Mouse (Mus musculus) mouse trophoblast stem cell (cell line): Measurements from ENCODE around the gene Asna1.

Experiments
- in situ Hi-C, 2 experiments: fragments of 300-500 bp; cut with MseI, MboI; formaldehyde crosslinking; loops; 2 replicates in 1 of 2; 3 replicates in 1 of 2; pipeline ENCODE4 v1.15.1; 2025

Gene Asna1

GRCm38 (mm10) chr8:84990349-84990748 lies 34.7 kb downstream of the Asna1 start, which contains the start of gene Hook2:
Gene Hook2, plus strand, starts transcription at chr8:84990603.
- in situ Hi-C loops, result no loop called here

- in situ Hi-C loops, result no loop called here
These were observed 35.3 kb downstream of the Asna1 start for GRCm38 (mm10) chr8:84989810-84990209.

GRCm38 (mm10) chr8:84989311-84989731 lies 35.8 kb downstream of the Asna1 start:
- in situ Hi-C loops, result no loop called here

- in situ Hi-C loops, result no loop called here
These were observed 37.2 kb downstream of the Asna1 start for GRCm38 (mm10) chr8:84987903-84988302.

- in situ Hi-C loops, result no loop called here
These were observed 37.7 kb downstream of the Asna1 start for GRCm38 (mm10) chr8:84987388-84987787.

GRCm38 (mm10) chr8:84986379-84986945 lies 38.6 kb downstream of the Asna1 start:
- in situ Hi-C loops, result no loop called here

GRCm38 (mm10) chr8:84985684-84986378 lies 39.2 kb downstream of the Asna1 start:
- in situ Hi-C loops, result no loop called here

- in situ Hi-C loops, result no loop called here
These were observed 39.9 kb downstream of the Asna1 start for GRCm38 (mm10) chr8:84985049-84985683.

- in situ Hi-C loops, result no loop called here
These were observed 40.6 kb downstream of the Asna1 start for GRCm38 (mm10) chr8:84984294-84985048.

- in situ Hi-C loops, result no loop called here
These were observed 42.5 kb downstream of the Asna1 start for GRCm38 (mm10) chr8:84982499-84983011.

- in situ Hi-C loops, result no loop called here
These were observed 43.2 kb downstream of the Asna1 start for GRCm38 (mm10) chr8:84981644-84982498.

GRCm38 (mm10) chr8:84980622-84981358 lies 44.3 kb downstream of the Asna1 start:
- in situ Hi-C loops, result no loop called here

GRCm38 (mm10) chr8:84979599-84980421 lies 45.3 kb downstream of the Asna1 start:
- in situ Hi-C loops, result no loop called here

GRCm38 (mm10) chr8:84978248-84978940 lies 46.7 kb downstream of the Asna1 start, which contains the start of gene Junb:
Gene Junb, minus strand, starts transcription at chr8:84978718.
- in situ Hi-C loops, result no loop called here

GRCm38 (mm10) chr8:84977435-84978247 lies 47.4 kb downstream of the Asna1 start:
- in situ Hi-C loops, result no loop called here

- in situ Hi-C loops, result no loop called here
These were observed 48.2 kb downstream of the Asna1 start for GRCm38 (mm10) chr8:84976763-84977434.

GRCm38 (mm10) chr8:84976031-84976762 lies 48.9 kb downstream of the Asna1 start:
- in situ Hi-C loops, result no loop called here
